Mouse (Mus musculus) small intestine, adult 2 months (tissue): Measurements from ENCODE around the gene Atxn7l3b.

ENCODE experiments used
- CTCF ChIP-seq: fragments of 200-500 bp; IDR thresholded peaks from 2 replicates; pipeline ENCODE4 v1.5.1; 2012; ENCODE audit warnings: low read depth, mild to moderate bottlenecking, control low read depth, inconsistent platforms, low read length, moderate library complexity, mixed read lengths; ENCODE audit not compliant: insufficient replicate concordance, insufficient read length; ENCODE audit errors: extremely low read depth
- POLR2A ChIP-seq: fragments of 200-500 bp; IDR thresholded peaks from 2 replicates; pipeline ENCODE4 v1.6.1; 2012; ENCODE audit warnings: low read depth, mild to moderate bottlenecking, control low read depth, inconsistent platforms, low read length, moderate library complexity

GRCm38 (mm10) chr10:112970002-112970589, 41.3 kb upstream of the Atxn7l3b start:
- TF ChIP-seq POLR2A (no peak), CTCF (no peak)
